Mouse (Mus musculus) midbrain, embryonic 10.5 days (tissue): Measurements from ENCODE around the gene Gm29609. TPM values are rescaled to one million over a fixed set of nuclear protein-coding genes. Genes with fewer than 3 reads are reported as not detected.
A peak's percentile ranks its signal among the peaks of the same experiment; 100 is the strongest.

Experiments used
- DNase-seq: peaks from one replicate; pipeline ENCODE4 v3.0.0-alpha.2; 2017; ENCODE audit warnings: low spot score
- H3K27ac ChIP-seq: fragments of 300-500 bp; sonication (generic); replicated peaks from 2 replicates; pipeline ENCODE4 v1.5.1; 2016; ENCODE audit warnings: mild to moderate bottlenecking
- H3K27me3 ChIP-seq: fragments of 300-500 bp; sonication (generic); 2 replicates; pipeline ENCODE4 v1.6.1; 2016; ENCODE audit warnings: low read depth, mild to moderate bottlenecking; ENCODE audit not compliant: poor library complexity, severe bottlenecking
- H3K36me3 ChIP-seq: fragments of 300-500 bp; sonication (generic); 2 replicates; pipeline ENCODE4 v1.6.1; 2016; ENCODE audit warnings: mild to moderate bottlenecking, moderate library complexity
- H3K4me1 ChIP-seq: fragments of 300-500 bp; sonication (generic); 2 replicates; pipeline ENCODE4 v1.6.1; 2016
- H3K4me3 ChIP-seq: fragments of 300-500 bp; sonication (generic); 2 replicates; pipeline ENCODE4 v1.5.1; 2016; ENCODE audit warnings: mild to moderate bottlenecking, moderate library complexity
- H3K9me3 ChIP-seq: fragments of 300-500 bp; sonication (generic); replicated peaks from 2 replicates; pipeline ENCODE4 v1.6.1; 2016; ENCODE audit warnings: mild to moderate bottlenecking
- WGBS: fragments of 180-500 bp; shearing (Covaris S2); methylation state at CpG from one replicate; pipeline ENCODE4 v1.1.7; 2016; 5-methylcytosine and 5-hydroxymethylcytosine counted together
- polyA plus RNA-seq: library from polyadenylated mRNA; unstranded; fragments of >200 nt; fragmentation: Nextera tagmentation; extraction: Ambion mirVana; gene quantifications from 2 replicates; pipeline ENCODE4 v1.2.1, GENCODE M21; 2016

Gene Gm29609
- polyA plus RNA-seq, 1 experiment from 2014 or later, result 2.1 TPM

GRCm38 (mm10) chr5:31202933-31203332 is 23.2 kb upstream of the Gm29609 start:
- H3K36me3 ChIP-seq, result peaks cover 86% of the 10 kb centered on the region
- H3K9me3 ChIP-seq, result peaks cover 6% of the 10 kb centered on the region
- H3K27ac ChIP-seq, result peak overlapping the region; percentile 96
- H3K27me3 ChIP-seq, result no peaks in the 10 kb centered on the region
- DNase-seq, result no peak
- H3K4me3 ChIP-seq, result peak overlapping the region; percentile 84
- WGBS, result 87% methylated on average over 7 of the region's 7 CpGs
- peaks cover 27% of the 10 kb centered on the region for H3K4me1 ChIP-seq

GRCm38 (mm10) chr5:31201742-31202590 is 22.3 kb upstream of the Gm29609 start, which contains the start of gene Zfp513:
Gene Zfp513, minus strand, starts transcription at chr5:31202303.
- under 1% methylated on average over 53 of the region's 53 CpGs for WGBS

GRCm38 (mm10) chr5:31201042-31201741 is 21.5 kb upstream of the Gm29609 start:
- DNase-seq, result no peak
- Histone ChIP-seq H3K4me1 (peaks cover 27% of the 10 kb centered on the region), H3K9me3 (peaks cover 6% of the 10 kb centered on the region), H3K36me3 (peaks cover 87% of the 10 kb centered on the region), H3K27me3 (no peaks in the 10 kb centered on the region), H3K27ac (peak overlapping the region; percentile 96), H3K4me3 (peak overlapping the region; percentile 84)
- WGBS, result 24% methylated on average over 13 of the region's 13 CpGs

More at GRCm38 (mm10) chr5:31201742-31202590, 22.3 kb upstream of the Gm29609 start, which contains the start of gene Zfp513:
- Histone ChIP-seq H3K36me3 (peaks cover 86% of the 10 kb centered on the region), H3K27me3 (no peaks in the 10 kb centered on the region), H3K27ac (peak within 1 kb of the TSS; percentile 96), H3K9me3 (peaks cover 6% of the 10 kb centered on the region), H3K4me3 (peak within 1 kb of the TSS; percentile 84), H3K4me1 (peaks cover 27% of the 10 kb centered on the region)
- peak; percentile 97 for DNase-seq

GRCm38 (mm10) chr5:31200327-31200768 is 20.6 kb upstream of the Gm29609 start:
- peaks cover 87% of the 10 kb centered on the region for H3K36me3 ChIP-seq
- H3K9me3 ChIP-seq, result peaks cover 6% of the 10 kb centered on the region
- 90% methylated on average over 27 of the region's 27 CpGs for whole genome bisulfite sequencing
- no peak overlapping the region for H3K27ac ChIP-seq
- H3K4me3 ChIP-seq, result peak overlapping the region; percentile 84
- H3K4me1 ChIP-seq, result peaks cover 27% of the 10 kb centered on the region
- DNase-seq, result no peak
- no peaks in the 10 kb centered on the region for H3K27me3 ChIP-seq

GRCm38 (mm10) chr5:31199893-31200292 is 20.2 kb upstream of the Gm29609 start:
- no peak for DNase-seq
- Histone ChIP-seq H3K27me3 (no peaks in the 10 kb centered on the region), H3K9me3 (peaks cover 6% of the 10 kb centered on the region), H3K4me3 (peak overlapping the region; percentile 84; the same call in 1 of the 2 replicates), H3K27ac (no peak overlapping the region), H3K4me1 (peaks cover 27% of the 10 kb centered on the region), H3K36me3 (peaks cover 87% of the 10 kb centered on the region)
- WGBS, result 90% methylated on average over 9 of the region's 9 CpGs

GRCm38 (mm10) chr5:31199321-31199892 is 19.7 kb upstream of the Gm29609 start:
- no peak overlapping the region for H3K27ac ChIP-seq
- 93% methylated on average over 19 of the region's 19 CpGs for WGBS
- peaks cover 30% of the 10 kb centered on the region for H3K4me1 ChIP-seq
- peak overlapping the region; percentile 84; the same call in 1 of the 2 replicates for H3K4me3 ChIP-seq
- no peak for DNase-seq
- H3K27me3 ChIP-seq, result no peaks in the 10 kb centered on the region
- H3K36me3 ChIP-seq, result peaks cover 87% of the 10 kb centered on the region
- peaks cover 6% of the 10 kb centered on the region for H3K9me3 ChIP-seq

- Histone ChIP-seq H3K36me3 (peaks cover 82% of the 10 kb centered on the region), H3K9me3 (peaks cover 6% of the 10 kb centered on the region), H3K27me3 (no peaks in the 10 kb centered on the region), H3K27ac (no peak overlapping the region), H3K4me1 (peaks cover 37% of the 10 kb centered on the region), H3K4me3 (no peak overlapping the region)
- WGBS, result 87% methylated on average over 5 of the region's 5 CpGs
- DNase-seq, result no peak
Measured at GRCm38 (mm10) chr5:31198616-31199320, 19.1 kb upstream of the Gm29609 start.

- H3K27me3 ChIP-seq, result no peaks in the 10 kb centered on the region
- no peak overlapping the region for H3K27ac ChIP-seq
- peaks cover 37% of the 10 kb centered on the region for H3K4me1 ChIP-seq
- peaks cover 6% of the 10 kb centered on the region for H3K9me3 ChIP-seq
- 90% methylated on average over 9 of the region's 9 CpGs for WGBS
- H3K4me3 ChIP-seq, result no peak overlapping the region
- DNase-seq, result no peak
- peaks cover 76% of the 10 kb centered on the region for H3K36me3 ChIP-seq
Measured at GRCm38 (mm10) chr5:31198170-31198569, 18.5 kb upstream of the Gm29609 start.

GRCm38 (mm10) chr5:31197072-31197471 is 17.4 kb upstream of the Gm29609 start:
- Histone ChIP-seq H3K27ac (no peak overlapping the region), H3K36me3 (peaks cover 68% of the 10 kb centered on the region), H3K27me3 (no peaks in the 10 kb centered on the region), H3K4me1 (peaks cover 34% of the 10 kb centered on the region), H3K9me3 (peaks cover 6% of the 10 kb centered on the region), H3K4me3 (no peak overlapping the region)
- WGBS, result 95% methylated on average over 12 of the region's 12 CpGs
- DNase-seq, result no peak

- Histone ChIP-seq H3K9me3 (peaks cover 6% of the 10 kb centered on the region), H3K27ac (no peak overlapping the region), H3K4me3 (0 out of 2 replicates have a peak overlapping the region, but pooled peaks have one; percentile 4), H3K27me3 (no peaks in the 10 kb centered on the region), H3K4me1 (peaks cover 37% of the 10 kb centered on the region), H3K36me3 (peaks cover 73% of the 10 kb centered on the region)
- 95% methylated on average over 10 of the region's 10 CpGs for WGBS
- no peak for DNase-seq
Measured at GRCm38 (mm10) chr5:31196207-31196606, 16.5 kb upstream of the Gm29609 start.

GRCm38 (mm10) chr5:31195671-31196070 is 16.0 kb upstream of the Gm29609 start:
- DNase-seq, result no peak
- H3K9me3 ChIP-seq, result peaks cover 6% of the 10 kb centered on the region
- peaks cover 32% of the 10 kb centered on the region for H3K4me1 ChIP-seq
- no peaks in the 10 kb centered on the region for H3K27me3 ChIP-seq
- no peak overlapping the region for H3K4me3 ChIP-seq
- H3K36me3 ChIP-seq, result peaks cover 76% of the 10 kb centered on the region
- H3K27ac ChIP-seq, result no peak overlapping the region
- 92% methylated on average over 4 of the region's 4 CpGs for WGBS
